Mouse (Mus musculus) neural tube, embryonic 15.5 days (tissue): Measurements from ENCODE around the gene Shank3. TPM values are rescaled to one million over a fixed set of nuclear protein-coding genes. Genes with fewer than 3 reads are reported as not detected.

Experiments used
- polyA plus RNA-seq: library from polyadenylated mRNA; unstranded; fragments of >200 nt; fragmentation: Nextera tagmentation; extraction: Ambion mirVana; gene quantifications from 2 replicates; pipeline ENCODE4 v1.2.1, GENCODE M21; 2015

Gene Shank3
- polyA plus RNA-seq, 1 experiment from 2014 or later = 9.5 TPM

Other genes with a start within 250 kb of the Shank3 start
- 90.5 and 94.8 TPM in 2 replicates for gene Sbf1, start 184.3 kb upstream of the Shank3 start, polyA plus RNA-seq
- 0.14 TPM in 1 of 2 replicates, not detected in the other for gene Adm2, start 176.9 kb upstream of the Shank3 start, polyA plus RNA-seq
- gene Miox, start 165.2 kb upstream of the Shank3 start, polyA plus RNA-seq = not detected in 2 replicates
- gene Lmf2, start 144.0 kb upstream of the Shank3 start, polyA plus RNA-seq = 30.6 and 33.7 TPM in 2 replicates
- 105 and 111 TPM in 2 replicates for gene Ncaph2, start 143.9 kb upstream of the Shank3 start, polyA plus RNA-seq
- gene Sco2, start 125.8 kb upstream of the Shank3 start, polyA plus RNA-seq = 15.6 and 17.9 TPM in 2 replicates
- 2.1 and 2.6 TPM in 2 replicates for gene Tymp, start 122.6 kb upstream of the Shank3 start, polyA plus RNA-seq
- gene Odf3b, start 120.3 kb upstream of the Shank3 start, polyA plus RNA-seq = 2.4 and 2.9 TPM in 2 replicates
- gene Klhdc7b, start 114.7 kb upstream of the Shank3 start, polyA plus RNA-seq = 0.05 and 0.06 TPM in 2 replicates
- gene Syce3, start 89.1 kb upstream of the Shank3 start, polyA plus RNA-seq = not detected in 2 replicates
- gene Cpt1b, start 73.8 kb upstream of the Shank3 start, polyA plus RNA-seq = 0.88 and 1.2 TPM in 2 replicates
- gene C730034F03Rik, start 70.0 kb upstream of the Shank3 start, polyA plus RNA-seq = 6.1 and 8.7 TPM in 2 replicates
- 0.36 TPM in 1 of 2 replicates, not detected in the other for gene Gm44502, start 69.9 kb upstream of the Shank3 start, polyA plus RNA-seq
- gene Chkb, start 69.7 kb upstream of the Shank3 start, polyA plus RNA-seq = 79.8 and 92.8 TPM in 2 replicates
- gene Mapk8ip2, start 45.7 kb upstream of the Shank3 start, polyA plus RNA-seq = 73.0 and 85.4 TPM in 2 replicates
- 27.4 and 29.2 TPM in 2 replicates for gene Arsa, start 22.2 kb upstream of the Shank3 start, polyA plus RNA-seq
- gene Acr, start 68.7 kb downstream of the Shank3 start, polyA plus RNA-seq = 0.31 and 0.95 TPM in 2 replicates
- 71.9 and 86.6 TPM in 2 replicates for gene Rabl2, start 92.3 kb downstream of the Shank3 start, polyA plus RNA-seq